Mouse (Mus musculus) liver, postnatal 0 days (tissue): ENCODE measurements at regions not wholly inside any gene's neighbourhood (a gene's known extent, or its start where the extent isn't known, plus 50 kb on each side); places are given as distances from the start of the nearest gene placed in this dataset.

Source experiments
- ATAC-seq: fragments of 200-750 bp; cut with Nextera tagmentation; 2 replicates; pipeline ENCODE4 v1.8.0; 2017; ENCODE audit warnings: mild to moderate bottlenecking, moderate library complexity
- DNase-seq: peaks from one replicate; pipeline ENCODE4 v3.0.0-alpha.2; 2016
- H3K27ac ChIP-seq: fragments of 300-500 bp; sonication (generic); 2 replicates; pipeline ENCODE4 v1.5.1; 2014; ENCODE audit warnings: antibody characterized with exemption, moderate library complexity, mild to moderate bottlenecking, low read depth
- H3K27me3 ChIP-seq: fragments of 300-500 bp; sonication (generic); 2 replicates; pipeline ENCODE4 v1.6.1; 2014; ENCODE audit warnings: low read length, control low read depth, mixed read lengths; ENCODE audit not compliant: insufficient read depth
- H3K36me3 ChIP-seq: fragments of 300-500 bp; sonication (generic); replicated peaks from 2 replicates; pipeline ENCODE4 v1.6.1; 2014; ENCODE audit warnings: mild to moderate bottlenecking, control low read depth, low read length, moderate library complexity, mixed read lengths; ENCODE audit not compliant: insufficient read depth
- H3K4me1 ChIP-seq: fragments of 300-500 bp; sonication (generic); 2 replicates; pipeline ENCODE4 v1.6.1; 2014; ENCODE audit warnings: antibody characterized with exemption, mild to moderate bottlenecking, control low read depth; ENCODE audit not compliant: insufficient read depth
- H3K4me2 ChIP-seq: fragments of 300-500 bp; sonication (generic); 2 replicates; pipeline ENCODE4 v1.6.1; 2014; ENCODE audit warnings: low read depth, mild to moderate bottlenecking, low read length, moderate library complexity, mixed read lengths
- H3K4me3 ChIP-seq: fragments of 300-500 bp; sonication (generic); 2 replicates; pipeline ENCODE4 v1.5.1; 2014; ENCODE audit warnings: low read depth, low read length
- H3K9ac ChIP-seq: fragments of 300-500 bp; sonication (generic); replicated peaks from 2 replicates; pipeline ENCODE4 v1.6.1; 2014; ENCODE audit warnings: mild to moderate bottlenecking, moderate library complexity
- H3K9me3 ChIP-seq: fragments of 300-500 bp; sonication (generic); 2 replicates; pipeline ENCODE4 v1.6.1; 2016; ENCODE audit warnings: mild to moderate bottlenecking, control low read depth, low read length, mixed read lengths
- CTCF ChIP-seq: sonication (generic); IDR thresholded peaks from 2 replicates; pipeline ENCODE4 v1.5.1; 2016; ENCODE audit warnings: antibody characterized with exemption, low read depth
- EP300 ChIP-seq: IDR thresholded peaks from 2 replicates; pipeline ENCODE4 v1.6.1; 2016; ENCODE audit warnings: antibody characterized with exemption, low read depth, mild to moderate bottlenecking
- WGBS: fragments of 180-500 bp; shearing (Covaris S2); extraction: QIAGEN DNeasy Blood & Tissue Kit; methylation state at CpG from one replicate; pipeline ENCODE4 v1.1.7; 2014; ENCODE audit not compliant: insufficient replicate concordance; 5-methylcytosine and 5-hydroxymethylcytosine counted together

DNA sequence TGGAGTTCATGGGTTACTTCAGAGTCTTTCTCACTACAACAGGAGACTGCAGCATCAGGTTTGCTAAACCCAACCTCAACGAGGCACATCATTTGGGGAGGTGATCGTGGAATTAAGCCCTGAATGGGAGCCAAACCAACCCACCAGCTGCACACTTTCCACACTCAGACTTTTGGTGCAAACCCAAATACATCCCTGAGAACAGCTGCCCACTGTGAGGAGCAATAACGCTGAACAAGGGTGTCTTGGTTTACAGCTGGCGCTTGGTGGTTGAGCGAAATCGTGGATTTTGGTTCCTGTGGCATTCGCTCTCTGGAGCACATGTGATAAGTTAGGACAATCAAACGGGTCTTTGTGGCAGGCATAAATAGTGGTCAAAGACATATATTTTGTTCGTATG lies 226.6 kb upstream of the Tnp1 start:
- Histone ChIP-seq H3K4me3 (no peak overlapping the region), H3K36me3 (no peaks in the 10 kb centered on the region), H3K27me3 (no peaks in the 10 kb centered on the region), H3K27ac (no peak overlapping the region), H3K9me3 (no peaks in the 10 kb centered on the region), H3K4me2 (no peak overlapping the region), H3K9ac (no peak overlapping the region), H3K4me1 (no peaks in the 10 kb centered on the region)
- DNase-seq: no peak
- 75% methylated on average over 9 of the region's 9 CpGs for WGBS
- TF ChIP-seq CTCF (no peak), EP300 (no peak)
- no peak for ATAC-seq

GRCm38 (mm10) chr1:73236867-73237266 lies 221.2 kb upstream of the Tnp1 start:
- Histone ChIP-seq H3K9me3 (no peaks in the 10 kb centered on the region), H3K4me1 (no peaks in the 10 kb centered on the region), H3K27me3 (no peaks in the 10 kb centered on the region), H3K27ac (no peak overlapping the region), H3K36me3 (no peaks in the 10 kb centered on the region), H3K9ac (no peak overlapping the region), H3K4me2 (no peak overlapping the region), H3K4me3 (no peak overlapping the region)
- TF ChIP-seq CTCF (no peak), EP300 (no peak)
- 52% methylated on average over 3 of the region's 3 CpGs for WGBS
- ATAC-seq (no peak), DNase-seq (no peak)

DNA sequence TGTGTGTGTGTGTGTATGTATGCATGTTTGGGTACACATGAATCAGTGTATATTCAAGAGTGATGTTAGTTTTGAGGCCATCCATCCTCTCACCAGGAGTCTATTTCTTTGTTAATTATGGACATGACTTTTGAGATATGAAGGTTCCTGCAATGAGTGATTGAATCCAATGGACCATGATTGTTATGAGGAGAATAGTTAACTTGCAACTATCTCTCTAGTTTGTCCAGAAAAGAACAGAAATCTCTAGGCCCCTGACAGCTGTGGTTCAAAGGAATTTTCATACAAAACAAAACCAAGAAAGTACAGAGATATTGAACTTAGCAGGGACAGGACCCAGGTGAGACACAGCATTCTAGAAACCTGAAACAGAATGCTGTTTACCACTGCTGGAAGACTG lies 217.9 kb upstream of the Tnp1 start:
- no peaks in the 10 kb centered on the region for H3K27me3 ChIP-seq
- H3K9me3 ChIP-seq: no peaks in the 10 kb centered on the region
- DNase-seq (no peak), ATAC-seq (no peak)
- no peaks in the 10 kb centered on the region for H3K36me3 ChIP-seq
- H3K4me1 ChIP-seq: no peaks in the 10 kb centered on the region
- TF ChIP-seq CTCF: no peak
- no peak for TF ChIP-seq EP300
- no peak overlapping the region for H3K9ac ChIP-seq
- H3K4me3 ChIP-seq: no peak overlapping the region
- no peak overlapping the region for H3K4me2 ChIP-seq
- H3K27ac ChIP-seq: no peak overlapping the region

DNA sequence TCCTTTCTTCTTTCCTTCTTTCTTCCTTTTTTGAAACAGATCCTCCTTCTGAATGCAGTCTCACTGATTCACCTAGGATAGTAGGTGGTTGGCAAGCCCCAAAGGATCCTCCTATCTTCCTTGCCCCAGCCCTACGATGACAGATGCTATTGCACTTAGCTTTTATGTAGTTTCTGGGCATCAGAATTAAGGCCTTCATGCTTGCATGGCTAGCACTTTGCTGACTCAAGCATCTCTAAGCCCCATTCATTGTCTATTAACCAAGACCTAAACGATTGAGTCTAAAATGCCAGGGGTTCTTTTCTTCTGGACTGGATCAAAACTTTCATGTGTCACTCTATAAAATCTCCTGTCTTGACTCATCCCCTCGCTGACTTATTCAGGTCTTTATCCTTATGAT lies 217.3 kb upstream of the Tnp1 start:
- Histone ChIP-seq H3K36me3 (no peaks in the 10 kb centered on the region), H3K27ac (no peak overlapping the region), H3K9me3 (no peaks in the 10 kb centered on the region), H3K27me3 (no peaks in the 10 kb centered on the region), H3K4me3 (no peak overlapping the region), H3K4me1 (no peaks in the 10 kb centered on the region), H3K4me2 (no peak overlapping the region), H3K9ac (no peak overlapping the region)
- TF ChIP-seq EP300: no peak
- no peak for TF ChIP-seq CTCF
- DNase-seq (no peak), ATAC-seq (no peak)
- WGBS: 68% methylated on average over 3 of the region's 3 CpGs

GRCm38 (mm10) chr1:73230611-73231010 lies 214.9 kb upstream of the Tnp1 start:
- Histone ChIP-seq H3K27me3 (no peaks in the 10 kb centered on the region), H3K4me2 (no peak overlapping the region), H3K4me1 (no peaks in the 10 kb centered on the region), H3K27ac (no peak overlapping the region), H3K9ac (no peak overlapping the region), H3K9me3 (no peaks in the 10 kb centered on the region), H3K4me3 (no peak overlapping the region), H3K36me3 (no peaks in the 10 kb centered on the region)
- TF ChIP-seq EP300: no peak
- TF ChIP-seq CTCF: no peak
- WGBS: 47% methylated on average over 1 of the region's 1 CpGs
- ATAC-seq (no peak), DNase-seq (no peak)

GRCm38 (mm10) chr1:73227246-73227645 lies 211.5 kb upstream of the Tnp1 start:
- Histone ChIP-seq H3K36me3 (no peaks in the 10 kb centered on the region), H3K9me3 (no peaks in the 10 kb centered on the region), H3K9ac (no peak overlapping the region), H3K4me1 (no peaks in the 10 kb centered on the region), H3K27me3 (no peaks in the 10 kb centered on the region), H3K4me3 (no peak overlapping the region), H3K4me2 (no peak overlapping the region), H3K27ac (no peak overlapping the region)
- ATAC-seq: no peak
- TF ChIP-seq EP300 (no peak), CTCF (no peak)
- DNase-seq: no peak
- 74% methylated on average over 8 of the region's 8 CpGs for WGBS

- Histone ChIP-seq H3K9ac (no peak overlapping the region), H3K9me3 (no peaks in the 10 kb centered on the region), H3K27ac (no peak overlapping the region), H3K36me3 (no peaks in the 10 kb centered on the region), H3K4me1 (0 out of 2 replicates have a peak, but pooled peaks cover 4% of the 10 kb centered on the region), H3K4me2 (no peak overlapping the region), H3K4me3 (no peak overlapping the region), H3K27me3 (no peaks in the 10 kb centered on the region)
- ATAC-seq: no peak
- DNase-seq: no peak
- 10% methylated on average over 2 of the region's 2 CpGs for WGBS
- TF ChIP-seq CTCF (no peak), EP300 (no peak)
These were observed 206.2 kb upstream of the Tnp1 start for GRCm38 (mm10) chr1:73221863-73222262.
